Mouse (Mus musculus) embryonic fibroblast, embryonic 13.5 days (primary cell): ENCODE data around the gene Cog5.

Source experiments
- CTCF ChIP-seq: IDR thresholded peaks from 2 replicates; pipeline ENCODE4 v1.5.1; 2011; ENCODE audit warnings: mild to moderate bottlenecking, control low read depth, low read length, moderate library complexity, borderline replicate concordance; ENCODE audit not compliant: insufficient read depth
- POLR2A ChIP-seq: IDR thresholded peaks from 2 replicates; pipeline ENCODE4 v1.6.1; 2011; ENCODE audit warnings: low read depth, mild to moderate bottlenecking, control low read depth, low read length, moderate library complexity

DNA sequence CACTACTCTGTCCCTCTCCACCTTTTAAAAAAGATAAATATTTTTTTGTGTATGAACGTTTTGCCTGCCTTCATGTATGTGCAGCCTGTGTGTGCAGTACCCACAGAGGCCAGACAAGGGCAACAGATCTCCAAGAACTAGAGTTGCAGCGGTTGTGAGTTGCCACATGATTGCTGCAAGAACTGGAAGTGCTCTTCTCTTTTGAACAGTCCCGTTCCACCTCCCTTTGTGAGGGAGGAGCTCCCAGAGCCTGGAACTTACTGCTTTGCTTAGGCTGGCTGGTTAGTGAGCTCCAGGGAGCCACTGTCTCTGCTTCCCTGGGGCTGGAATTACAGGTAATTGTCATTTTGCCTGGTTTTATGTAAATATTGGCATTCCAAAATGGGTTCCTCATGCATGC lies 69.9 kb downstream of the Cog5 start:
- TF ChIP-seq POLR2A = no peak
- TF ChIP-seq CTCF = no peak
